Mouse (Mus musculus): ENCODE measurements around the gene Amt. TPM values are rescaled to one million over a fixed set of nuclear protein-coding genes. Genes with fewer than 3 reads are reported as not detected.
A peak's percentile ranks its signal among the peaks of the same experiment; 100 is the strongest.

Amt gene
- 69.2 and 69.3 TPM in 2 replicates for polyA plus RNA-seq (2011; ENCODE audit: insufficient read depth, insufficient read length, low read depth, missing spikeins)

- peak within 1 kb of the TSS; percentile 4 for H3K9ac ChIP-seq (ENCODE audit: low read depth, poor library complexity, severe bottlenecking)
- peaks cover 17% of the 10 kb centered on the region for H3K36me3 ChIP-seq (ENCODE audit: control insufficient read depth, insufficient read depth, low read length, poor library complexity, severe bottlenecking)
- no peaks in the 10 kb centered on the region for H3K9me3 ChIP-seq (replicated peaks; ENCODE audit: control insufficient read depth, insufficient read depth, low read length, poor library complexity, severe bottlenecking)
- H3K27me3 ChIP-seq (ENCODE audit: control insufficient read depth, insufficient read depth, low read length, poor library complexity, severe bottlenecking): no peaks in the 10 kb centered on the region
- H3K27ac ChIP-seq (ENCODE audit: insufficient read depth, low read length): peak within 1 kb of the TSS; percentile 89
- no peak for TF ChIP-seq CTCF (IDR thresholded peaks at IDR 0.05; ENCODE audit: low read depth, low read length)
- 0 out of 2 replicates have a peak, but pooled peaks have one; percentile 65 for TF ChIP-seq EP300 (IDR thresholded peaks at IDR 0.05; ENCODE audit: insufficient read depth, low read depth, low read length)
- TF ChIP-seq POLR2A (IDR thresholded peaks at IDR 0.05; ENCODE audit: insufficient read depth, low read length): peak; percentile 27
- H3K4me3 ChIP-seq (ENCODE audit: low read depth, low read length): peak within 1 kb of the TSS; percentile 70
- peaks cover 2% of the 10 kb centered on the region for H3K4me1 ChIP-seq (ENCODE audit: control insufficient read depth, insufficient read depth, low read length)
These were observed at the start of gene Amt for GRCm38 (mm10) chr9:108296453-108297355. TSS of gene Amt (plus strand) at chr9:108296853.

- Histone ChIP-seq H3K9ac (ENCODE audit: low read depth, poor library complexity, severe bottlenecking) (no peak overlapping the region), H3K27ac (ENCODE audit: insufficient read depth, low read length) (no peak overlapping the region), H3K27me3 (ENCODE audit: control insufficient read depth, insufficient read depth, low read length, poor library complexity, severe bottlenecking) (no peaks in the 10 kb centered on the region), H3K4me3 (ENCODE audit: low read depth, low read length) (no peak overlapping the region), H3K4me1 (ENCODE audit: control insufficient read depth, insufficient read depth, low read length) (peaks cover 3% of the 10 kb centered on the region), H3K36me3 (ENCODE audit: control insufficient read depth, insufficient read depth, low read length, poor library complexity, severe bottlenecking) (peaks cover 36% of the 10 kb centered on the region), H3K9me3 (replicated peaks; ENCODE audit: control insufficient read depth, insufficient read depth, low read length, poor library complexity, severe bottlenecking) (no peaks in the 10 kb centered on the region)
- TF ChIP-seq EP300 (IDR thresholded peaks at IDR 0.05; ENCODE audit: insufficient read depth, low read depth, low read length) (no peak), CTCF (IDR thresholded peaks at IDR 0.05; ENCODE audit: low read depth, low read length) (no peak), POLR2A (IDR thresholded peaks at IDR 0.05; ENCODE audit: insufficient read depth, low read length) (no peak)
These were observed 47.7 kb upstream of the Amt start for GRCm38 (mm10) chr9:108248957-108249356.

GRCm38 (mm10) chr9:108251877-108252276 lies 44.8 kb upstream of the Amt start:
- peaks cover 36% of the 10 kb centered on the region for H3K36me3 ChIP-seq (ENCODE audit: control insufficient read depth, insufficient read depth, low read length, poor library complexity, severe bottlenecking)
- no peaks in the 10 kb centered on the region for H3K9me3 ChIP-seq (replicated peaks; ENCODE audit: control insufficient read depth, insufficient read depth, low read length, poor library complexity, severe bottlenecking)
- H3K27me3 ChIP-seq (ENCODE audit: control insufficient read depth, insufficient read depth, low read length, poor library complexity, severe bottlenecking): no peaks in the 10 kb centered on the region
- H3K4me1 ChIP-seq (ENCODE audit: control insufficient read depth, insufficient read depth, low read length): no peaks in the 10 kb centered on the region
- H3K9ac ChIP-seq (ENCODE audit: low read depth, poor library complexity, severe bottlenecking): no peak overlapping the region
- H3K27ac ChIP-seq (ENCODE audit: insufficient read depth, low read length): no peak overlapping the region
- H3K4me3 ChIP-seq (ENCODE audit: low read depth, low read length): no peak overlapping the region
- TF ChIP-seq POLR2A (IDR thresholded peaks at IDR 0.05; ENCODE audit: insufficient read depth, low read length) (no peak), CTCF (IDR thresholded peaks at IDR 0.05; ENCODE audit: low read depth, low read length) (no peak), EP300 (IDR thresholded peaks at IDR 0.05; ENCODE audit: insufficient read depth, low read depth, low read length) (no peak)

- Histone ChIP-seq H3K4me3 (ENCODE audit: low read depth, low read length) (no peak overlapping the region), H3K9ac (ENCODE audit: low read depth, poor library complexity, severe bottlenecking) (no peak overlapping the region), H3K27ac (ENCODE audit: insufficient read depth, low read length) (no peak overlapping the region), H3K9me3 (replicated peaks; ENCODE audit: control insufficient read depth, insufficient read depth, low read length, poor library complexity, severe bottlenecking) (no peaks in the 10 kb centered on the region), H3K27me3 (ENCODE audit: control insufficient read depth, insufficient read depth, low read length, poor library complexity, severe bottlenecking) (no peaks in the 10 kb centered on the region), H3K4me1 (ENCODE audit: control insufficient read depth, insufficient read depth, low read length) (no peaks in the 10 kb centered on the region), H3K36me3 (ENCODE audit: control insufficient read depth, insufficient read depth, low read length, poor library complexity, severe bottlenecking) (peaks cover 41% of the 10 kb centered on the region)
- TF ChIP-seq EP300 (IDR thresholded peaks at IDR 0.05; ENCODE audit: insufficient read depth, low read depth, low read length) (no peak), POLR2A (IDR thresholded peaks at IDR 0.05; ENCODE audit: insufficient read depth, low read length) (no peak)
These were observed 43.9 kb upstream of the Amt start for GRCm38 (mm10) chr9:108252766-108253165.

- no peaks in the 10 kb centered on the region for H3K9me3 ChIP-seq (replicated peaks; ENCODE audit: control insufficient read depth, insufficient read depth, low read length, poor library complexity, severe bottlenecking)
- H3K4me1 ChIP-seq (ENCODE audit: control insufficient read depth, insufficient read depth, low read length): peaks cover 6% of the 10 kb centered on the region
- no peak for TF ChIP-seq EP300 (IDR thresholded peaks at IDR 0.05; ENCODE audit: insufficient read depth, low read depth, low read length)
- no peak for TF ChIP-seq CTCF (IDR thresholded peaks at IDR 0.05; ENCODE audit: low read depth, low read length)
- TF ChIP-seq POLR2A (IDR thresholded peaks at IDR 0.05; ENCODE audit: insufficient read depth, low read length): no peak
- no peak overlapping the region for H3K27ac ChIP-seq (ENCODE audit: insufficient read depth, low read length)
- H3K27me3 ChIP-seq (ENCODE audit: control insufficient read depth, insufficient read depth, low read length, poor library complexity, severe bottlenecking): no peaks in the 10 kb centered on the region
- H3K4me3 ChIP-seq (ENCODE audit: low read depth, low read length): no peak overlapping the region
- H3K9ac ChIP-seq (ENCODE audit: low read depth, poor library complexity, severe bottlenecking): no peak overlapping the region
- peaks cover 11% of the 10 kb centered on the region for H3K36me3 ChIP-seq (ENCODE audit: control insufficient read depth, insufficient read depth, low read length, poor library complexity, severe bottlenecking)
These were observed 36.1 kb upstream of the Amt start for GRCm38 (mm10) chr9:108260526-108260925.

- no peak for TF ChIP-seq CTCF (IDR thresholded peaks at IDR 0.05; ENCODE audit: low read depth, low read length)
- H3K9ac ChIP-seq (ENCODE audit: low read depth, poor library complexity, severe bottlenecking): peak overlapping the region; percentile 91
- peak overlapping the region; percentile 57 for H3K4me3 ChIP-seq (ENCODE audit: low read depth, low read length)
- no peaks in the 10 kb centered on the region for H3K27me3 ChIP-seq (ENCODE audit: control insufficient read depth, insufficient read depth, low read length, poor library complexity, severe bottlenecking)
- H3K27ac ChIP-seq (ENCODE audit: insufficient read depth, low read length): 0 out of 2 replicates have a peak overlapping the region, but pooled peaks have one; percentile 6
- H3K4me1 ChIP-seq (ENCODE audit: control insufficient read depth, insufficient read depth, low read length): peaks cover 6% of the 10 kb centered on the region
- 0 out of 2 replicates have a peak, but pooled peaks cover 5% of the 10 kb centered on the region for H3K36me3 ChIP-seq (ENCODE audit: control insufficient read depth, insufficient read depth, low read length, poor library complexity, severe bottlenecking)
- no peaks in the 10 kb centered on the region for H3K9me3 ChIP-seq (replicated peaks; ENCODE audit: control insufficient read depth, insufficient read depth, low read length, poor library complexity, severe bottlenecking)
These were observed 34.8 kb upstream of the Amt start for GRCm38 (mm10) chr9:108261865-108262264.

Measured in ES-Bruce4 (cell line).